Mouse (Mus musculus): ENCODE results near the gene Usp30. TPM values are rescaled to one million over a fixed set of nuclear protein-coding genes. Genes with fewer than 3 reads are reported as not detected.

Gene Usp30
- polyA plus RNA-seq, 1 experiment from 2014 or later, result 7.6 TPM

DNA sequence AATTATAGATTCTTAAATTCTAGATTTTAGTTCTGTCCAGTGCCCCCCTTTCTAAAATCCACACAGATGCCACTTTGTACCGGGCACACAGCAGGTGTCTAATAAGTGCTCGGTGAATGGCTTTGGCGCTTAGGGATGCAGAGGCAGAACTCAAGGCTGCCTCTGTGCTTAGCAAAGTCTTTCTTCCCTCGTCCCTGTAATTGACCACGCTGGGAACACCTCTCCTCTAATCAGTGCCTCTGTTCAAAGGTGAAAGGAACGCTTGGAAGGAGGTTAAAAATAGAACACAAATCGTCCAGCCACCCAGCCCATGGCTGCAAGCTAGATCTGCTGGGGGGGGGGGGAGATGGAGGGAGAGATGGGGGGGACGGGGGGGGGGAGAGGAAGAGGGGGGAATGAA, 24.8 kb upstream of the Usp30 start:
- no peak overlapping the region for H3K9ac ChIP-seq (ENCODE audit: low read length)

DNA sequence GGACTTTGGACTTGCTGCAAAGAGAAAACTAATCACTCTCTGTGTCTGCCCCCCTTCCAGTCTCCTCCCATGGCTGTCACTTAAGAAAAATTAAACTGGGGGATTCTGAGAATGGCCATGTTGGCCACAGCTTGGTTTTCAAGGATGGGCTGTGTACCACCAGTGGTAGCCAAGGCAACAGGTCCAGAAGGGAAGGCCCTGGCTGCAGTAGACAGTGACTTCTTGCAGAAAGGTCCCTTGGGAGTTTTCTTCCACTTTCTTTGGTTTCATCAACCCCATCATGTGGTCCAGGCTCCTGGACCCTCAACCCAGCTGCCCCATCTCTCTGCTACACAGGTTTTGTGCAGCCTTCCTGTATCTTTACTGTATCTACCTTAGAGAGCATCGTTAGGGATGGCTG, 24.4 kb upstream of the Usp30 start:
- Histone ChIP-seq H3K27ac (ENCODE audit: low read length) (no peak overlapping the region), H3K4me2 (ENCODE audit: low read depth, low read length) (no peak overlapping the region), H3K27me3 (ENCODE audit: control insufficient read depth, insufficient read depth, low read length) (no peaks in the 10 kb centered on the region), H3K9ac (ENCODE audit: low read length) (no peak overlapping the region), H3K36me3 (ENCODE audit: control insufficient read depth, insufficient read depth) (no peaks in the 10 kb centered on the region), H3K4me1 (ENCODE audit: control insufficient read depth, insufficient read depth, low read length) (peaks cover 15% of the 10 kb centered on the region), H3K9me3 (replicated peaks; ENCODE audit: control insufficient read depth, low read length) (no peaks in the 10 kb centered on the region), H3K4me3 (ENCODE audit: low read length) (no peak overlapping the region)
- 58% methylated on average over 1 of the region's 1 CpGs for WGBS
- ATAC-seq (replicated peaks; ENCODE audit: extremely low read depth, insufficient read depth, low FRiP score), result no peak

More for the DNA sequence above, 24.8 kb upstream of the Usp30 start:
- no peak overlapping the region for H3K27ac ChIP-seq (ENCODE audit: low read length)
- H3K4me1 ChIP-seq (ENCODE audit: control insufficient read depth, insufficient read depth, low read length), result peaks cover 15% of the 10 kb centered on the region
- WGBS, result 23% methylated on average over 8 of the region's 8 CpGs
- H3K4me2 ChIP-seq (ENCODE audit: low read depth, low read length), result no peak overlapping the region
- H3K36me3 ChIP-seq (ENCODE audit: control insufficient read depth, insufficient read depth), result no peaks in the 10 kb centered on the region
- no peaks in the 10 kb centered on the region for H3K9me3 ChIP-seq (replicated peaks; ENCODE audit: control insufficient read depth, low read length)
- no peak for ATAC-seq (replicated peaks; ENCODE audit: extremely low read depth, insufficient read depth, low FRiP score)
- H3K4me3 ChIP-seq (ENCODE audit: low read length), result no peak overlapping the region
- H3K27me3 ChIP-seq (ENCODE audit: control insufficient read depth, insufficient read depth, low read length), result no peaks in the 10 kb centered on the region

DNA sequence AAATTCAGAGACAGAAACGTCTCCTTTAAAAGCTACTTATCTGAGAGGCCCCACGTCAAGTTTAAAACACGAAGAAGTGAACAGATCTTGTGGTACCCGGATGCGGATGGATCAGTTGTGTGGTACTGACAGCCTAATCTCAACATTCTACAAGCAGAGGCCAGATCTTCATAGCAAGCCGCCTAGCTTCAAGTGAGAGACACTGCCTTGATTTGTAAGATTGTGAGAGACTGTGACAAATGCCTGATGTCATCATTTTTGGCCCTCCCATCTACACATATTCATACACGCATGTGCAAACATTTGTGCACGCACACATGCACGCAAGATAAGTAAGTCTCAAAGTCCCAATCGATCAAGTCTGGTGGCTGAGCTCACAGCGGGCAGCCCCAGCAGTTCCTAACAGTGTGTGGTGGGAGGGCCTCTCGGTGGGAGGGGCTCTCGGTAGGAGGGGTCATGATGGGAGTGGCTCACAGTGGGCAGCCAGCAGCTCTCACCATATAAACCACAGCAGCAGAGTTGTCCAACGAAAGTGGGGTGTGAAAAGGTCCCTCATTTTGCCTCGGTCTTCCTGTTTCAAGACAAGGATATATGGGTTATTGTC, 23.8 kb upstream of the Usp30 start:
- no peak overlapping the region for H3K4me2 ChIP-seq (ENCODE audit: low read depth, low read length)
- H3K4me1 ChIP-seq (ENCODE audit: control insufficient read depth, insufficient read depth, low read length), result peaks cover 15% of the 10 kb centered on the region
- ATAC-seq (replicated peaks; ENCODE audit: extremely low read depth, insufficient read depth, low FRiP score), result no peak; the same call in 1 of the 2 replicates
- no peaks in the 10 kb centered on the region for H3K9me3 ChIP-seq (replicated peaks; ENCODE audit: control insufficient read depth, low read length)
- H3K36me3 ChIP-seq (ENCODE audit: control insufficient read depth, insufficient read depth), result no peaks in the 10 kb centered on the region
- H3K4me3 ChIP-seq (ENCODE audit: low read length), result no peak overlapping the region
- H3K27ac ChIP-seq (ENCODE audit: low read length), result no peak overlapping the region
- no peaks in the 10 kb centered on the region for H3K27me3 ChIP-seq (ENCODE audit: control insufficient read depth, insufficient read depth, low read length)
- H3K9ac ChIP-seq (ENCODE audit: low read length), result no peak overlapping the region
- 15% methylated on average over 15 of the region's 15 CpGs for whole genome bisulfite sequencing

DNA sequence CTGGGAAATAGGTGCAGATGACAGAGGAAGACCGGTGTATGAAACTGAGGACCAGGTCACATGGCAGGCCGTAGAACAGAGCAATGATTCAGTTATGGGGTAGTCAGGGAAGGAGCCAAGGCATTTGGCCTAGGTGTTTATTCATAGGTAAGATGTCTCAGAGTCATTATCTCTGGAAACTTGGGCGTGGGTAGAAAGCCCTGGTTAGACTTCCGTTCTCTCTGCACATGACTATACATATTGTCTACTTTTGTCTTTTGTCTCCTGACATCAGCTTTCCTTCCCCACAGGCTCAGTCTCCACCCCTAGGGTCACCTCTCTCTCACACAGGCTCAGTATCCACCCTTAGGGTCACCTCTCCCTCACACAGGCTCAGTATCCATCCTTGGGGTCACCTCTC, 21.5 kb upstream of the Usp30 start:
- Histone ChIP-seq H3K27me3 (ENCODE audit: control insufficient read depth, insufficient read depth, low read length) (no peaks in the 10 kb centered on the region), H3K9me3 (replicated peaks; ENCODE audit: control insufficient read depth, low read length) (no peaks in the 10 kb centered on the region), H3K36me3 (ENCODE audit: control insufficient read depth, insufficient read depth) (no peaks in the 10 kb centered on the region), H3K4me3 (ENCODE audit: low read length) (no peak overlapping the region), H3K4me1 (ENCODE audit: control insufficient read depth, insufficient read depth, low read length) (peaks cover 15% of the 10 kb centered on the region), H3K27ac (ENCODE audit: low read length) (no peak overlapping the region), H3K4me2 (ENCODE audit: low read depth, low read length) (no peak overlapping the region), H3K9ac (ENCODE audit: low read length) (no peak overlapping the region)
- ATAC-seq (replicated peaks; ENCODE audit: extremely low read depth, insufficient read depth, low FRiP score), result no peak
- 79% methylated on average over 4 of the region's 4 CpGs for WGBS

DNA sequence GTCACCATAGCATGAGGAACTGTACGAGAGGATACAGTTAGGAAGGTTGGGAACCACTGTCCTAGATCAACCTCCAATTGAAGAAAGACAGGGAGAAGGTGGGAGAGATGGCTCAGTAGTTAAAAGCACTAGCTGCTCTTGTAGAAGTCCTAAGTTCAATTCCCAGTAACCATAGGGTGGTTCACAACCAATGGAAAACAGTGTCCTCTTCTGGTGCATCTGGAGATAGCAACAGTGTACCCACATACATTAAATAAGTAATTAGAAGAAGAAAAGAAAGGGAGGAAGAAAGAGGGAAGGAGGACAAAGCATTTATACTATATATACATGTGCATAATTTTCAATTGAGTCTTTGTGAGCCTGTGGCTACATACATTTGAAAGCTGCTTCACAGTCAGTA, 20.1 kb upstream of the Usp30 start:
- ATAC-seq (replicated peaks; ENCODE audit: extremely low read depth, insufficient read depth, low FRiP score), result no peak
- H3K4me1 ChIP-seq (ENCODE audit: control insufficient read depth, insufficient read depth, low read length), result peaks cover 15% of the 10 kb centered on the region
- no peak overlapping the region for H3K27ac ChIP-seq (ENCODE audit: low read length)
- no peaks in the 10 kb centered on the region for H3K9me3 ChIP-seq (replicated peaks; ENCODE audit: control insufficient read depth, low read length)
- 63% methylated on average over 1 of the region's 1 CpGs for WGBS
- H3K36me3 ChIP-seq (ENCODE audit: control insufficient read depth, insufficient read depth), result no peaks in the 10 kb centered on the region
- no peak overlapping the region for H3K4me3 ChIP-seq (ENCODE audit: low read length)
- H3K9ac ChIP-seq (ENCODE audit: low read length), result no peak overlapping the region
- no peaks in the 10 kb centered on the region for H3K27me3 ChIP-seq (ENCODE audit: control insufficient read depth, insufficient read depth, low read length)
- no peak overlapping the region for H3K4me2 ChIP-seq (ENCODE audit: low read depth, low read length)

DNA sequence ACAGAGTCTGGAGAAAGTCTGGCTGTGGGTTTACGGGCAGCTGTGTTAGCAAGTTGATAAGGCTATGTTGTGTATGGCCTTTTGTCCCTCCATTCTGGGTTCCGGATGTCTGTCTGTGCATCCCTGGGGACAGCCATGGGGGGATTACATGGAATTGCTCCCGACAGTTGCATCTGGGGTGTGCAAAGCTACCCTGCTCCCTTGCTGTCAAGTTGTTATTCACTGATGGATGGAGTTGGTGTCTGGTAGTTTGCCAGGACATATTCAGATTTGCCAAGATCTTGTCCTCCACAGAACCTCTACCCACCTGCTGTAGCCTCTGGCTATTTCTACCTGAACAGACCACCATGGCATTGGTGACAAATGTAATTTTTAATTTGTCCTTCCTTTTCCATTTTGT, 19.1 kb upstream of the Usp30 start:
- H3K27ac ChIP-seq (ENCODE audit: low read length), result no peak overlapping the region
- no peak overlapping the region for H3K4me2 ChIP-seq (ENCODE audit: low read depth, low read length)
- peaks cover 4% of the 10 kb centered on the region; the same call in 1 of the 2 replicates for H3K4me1 ChIP-seq (ENCODE audit: control insufficient read depth, insufficient read depth, low read length)
- H3K9me3 ChIP-seq (replicated peaks; ENCODE audit: control insufficient read depth, low read length), result 0 out of 2 replicates have a peak, but pooled peaks cover 2% of the 10 kb centered on the region
- H3K4me3 ChIP-seq (ENCODE audit: low read length), result no peak overlapping the region
- WGBS, result 57% methylated on average over 3 of the region's 3 CpGs
- no peak overlapping the region for H3K9ac ChIP-seq (ENCODE audit: low read length)
- H3K36me3 ChIP-seq (ENCODE audit: control insufficient read depth, insufficient read depth), result no peaks in the 10 kb centered on the region
- H3K27me3 ChIP-seq (ENCODE audit: control insufficient read depth, insufficient read depth, low read length), result no peaks in the 10 kb centered on the region
- ATAC-seq (replicated peaks; ENCODE audit: extremely low read depth, insufficient read depth, low FRiP score), result no peak

DNA sequence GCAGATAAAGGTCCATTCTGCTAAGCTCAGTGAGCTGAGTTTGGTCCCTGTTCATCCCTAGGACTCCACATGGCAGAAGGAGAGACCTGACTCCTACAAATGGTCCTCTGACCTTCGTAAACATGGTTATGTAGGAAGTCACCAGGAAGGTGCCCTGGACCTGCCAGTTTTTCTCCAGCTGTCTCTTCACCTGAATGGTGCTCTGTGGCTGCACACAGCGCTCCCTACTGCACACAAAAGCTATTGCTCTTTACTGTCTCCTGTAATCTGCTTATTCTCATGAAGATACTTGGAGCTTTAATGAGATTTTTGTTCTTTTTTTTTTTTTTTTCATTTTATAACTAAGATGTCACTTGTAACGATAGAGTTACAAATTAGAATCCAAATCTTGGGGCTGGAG, 18.7 kb upstream of the Usp30 start:
- 0 out of 2 replicates have a peak, but pooled peaks cover 2% of the 10 kb centered on the region for H3K9me3 ChIP-seq (replicated peaks; ENCODE audit: control insufficient read depth, low read length)
- H3K36me3 ChIP-seq (ENCODE audit: control insufficient read depth, insufficient read depth), result no peaks in the 10 kb centered on the region
- WGBS, result 55% methylated on average over 3 of the region's 3 CpGs
- no peak overlapping the region for H3K4me3 ChIP-seq (ENCODE audit: low read length)
- 0 out of 2 replicates have a peak, but pooled peaks cover under 1% of the 10 kb centered on the region for H3K4me1 ChIP-seq (ENCODE audit: control insufficient read depth, insufficient read depth, low read length)
- H3K27me3 ChIP-seq (ENCODE audit: control insufficient read depth, insufficient read depth, low read length), result no peaks in the 10 kb centered on the region
- no peak overlapping the region for H3K9ac ChIP-seq (ENCODE audit: low read length)
- H3K27ac ChIP-seq (ENCODE audit: low read length), result no peak overlapping the region
- H3K4me2 ChIP-seq (ENCODE audit: low read depth, low read length), result no peak overlapping the region
- no peak for ATAC-seq (replicated peaks; ENCODE audit: extremely low read depth, insufficient read depth, low FRiP score)

DNA sequence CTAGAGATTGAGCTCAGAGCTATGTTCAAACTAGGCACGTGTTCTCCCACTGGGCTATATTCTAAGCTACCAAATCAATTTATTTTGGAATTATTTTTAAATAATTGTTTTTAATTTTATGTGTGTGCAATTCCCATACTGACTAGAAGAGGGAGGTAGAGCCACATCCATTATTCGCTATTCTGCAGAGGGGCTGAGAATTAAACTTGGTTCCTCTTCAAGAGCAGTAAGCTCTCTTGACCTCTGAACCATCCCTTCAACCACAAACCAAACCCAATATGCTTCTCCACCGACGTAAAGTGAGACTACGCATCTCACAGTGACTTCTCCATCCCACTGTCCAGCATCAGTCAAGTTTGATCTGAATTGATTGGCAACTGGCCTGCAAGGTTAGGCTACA, 18.1 kb upstream of the Usp30 start:
- 0 out of 2 replicates have a peak, but pooled peaks cover 2% of the 10 kb centered on the region for H3K9me3 ChIP-seq (replicated peaks; ENCODE audit: control insufficient read depth, low read length)
- 81% methylated on average over 5 of the region's 5 CpGs for WGBS

DNA sequence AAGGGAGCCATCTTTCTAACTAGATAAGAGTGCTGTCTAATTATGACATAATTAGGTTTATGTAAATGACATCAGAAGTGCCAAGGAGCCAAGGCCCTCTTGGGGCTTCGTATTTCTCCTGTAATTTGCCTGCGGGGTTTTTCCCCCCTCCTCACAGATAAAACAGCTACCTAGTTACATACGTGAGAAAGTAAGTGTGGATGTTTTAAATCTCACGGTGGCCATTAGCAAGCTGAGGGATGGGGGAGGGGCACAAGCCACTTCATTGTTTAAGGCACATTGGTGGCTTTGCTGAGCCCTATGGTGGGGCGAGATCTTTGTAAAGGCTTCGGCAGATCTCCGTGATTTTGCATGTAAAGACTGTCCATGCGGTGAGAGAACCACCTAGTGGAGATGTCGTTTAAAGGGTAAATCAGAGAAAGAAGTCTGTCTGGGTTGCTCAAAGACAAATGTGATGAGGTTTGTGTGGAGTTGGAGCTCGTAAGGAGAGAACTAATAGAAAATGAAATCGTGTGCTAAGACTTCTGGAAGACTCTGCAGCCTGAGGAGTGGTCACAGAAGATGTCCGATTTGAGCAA, 16.4 kb upstream of the Usp30 start:
- Histone ChIP-seq H3K4me3 (ENCODE audit: low read length) (no peak overlapping the region), H3K4me1 (ENCODE audit: control insufficient read depth, insufficient read depth, low read length) (0 out of 2 replicates have a peak, but pooled peaks cover 5% of the 10 kb centered on the region), H3K9me3 (replicated peaks; ENCODE audit: control insufficient read depth, low read length) (0 out of 2 replicates have a peak, but pooled peaks cover 2% of the 10 kb centered on the region), H3K27me3 (ENCODE audit: control insufficient read depth, insufficient read depth, low read length) (no peaks in the 10 kb centered on the region), H3K27ac (ENCODE audit: low read length) (no peak overlapping the region), H3K36me3 (ENCODE audit: control insufficient read depth, insufficient read depth) (no peaks in the 10 kb centered on the region), H3K9ac (ENCODE audit: low read length) (no peak overlapping the region), H3K4me2 (ENCODE audit: low read depth, low read length) (no peak overlapping the region)
- no peak for ATAC-seq (replicated peaks; ENCODE audit: extremely low read depth, insufficient read depth, low FRiP score)
- WGBS, result 44% methylated on average over 12 of the region's 12 CpGs

More for the DNA sequence above, 18.1 kb upstream of the Usp30 start:
- Histone ChIP-seq H3K4me2 (ENCODE audit: low read depth, low read length) (no peak overlapping the region), H3K4me3 (ENCODE audit: low read length) (no peak overlapping the region), H3K27ac (ENCODE audit: low read length) (no peak overlapping the region), H3K36me3 (ENCODE audit: control insufficient read depth, insufficient read depth) (no peaks in the 10 kb centered on the region), H3K27me3 (ENCODE audit: control insufficient read depth, insufficient read depth, low read length) (no peaks in the 10 kb centered on the region), H3K9ac (ENCODE audit: low read length) (no peak overlapping the region), H3K4me1 (ENCODE audit: control insufficient read depth, insufficient read depth, low read length) (0 out of 2 replicates have a peak, but pooled peaks cover 5% of the 10 kb centered on the region)
- no peak for ATAC-seq (replicated peaks; ENCODE audit: extremely low read depth, insufficient read depth, low FRiP score)
